Mouse (Mus musculus): Measurements from ENCODE around the gene Gm5142.

Gm5142 gene

GRCm38 (mm10) chr14:59178649-59179048 lies at the start of gene Gm5142:
Gene Gm5142 (minus strand): TSS chr14:59178749.
- DNase-seq (ENCODE audit: low spot score): no peak

DNA sequence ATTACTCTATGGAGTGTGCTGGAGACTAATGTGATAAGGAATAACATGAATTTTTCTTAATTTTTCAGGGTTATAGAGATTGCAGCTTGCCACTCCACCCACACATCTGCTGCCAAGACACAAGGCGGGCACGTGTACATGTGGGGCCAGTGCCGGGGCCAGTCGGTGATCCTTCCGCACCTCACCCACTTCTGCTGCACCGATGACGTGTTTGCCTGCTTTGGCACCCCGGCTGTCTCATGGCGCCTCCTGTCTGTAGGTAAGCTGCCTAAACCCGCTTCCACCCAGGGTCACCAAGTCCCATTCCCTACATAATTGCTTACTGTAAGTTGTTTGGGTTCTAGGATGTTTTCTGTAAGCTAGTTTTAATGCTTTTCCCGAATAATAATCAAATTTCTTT lies 47.7 kb upstream of the Gm5142 start:
- no peak for DNase-seq (ENCODE audit: low spot score)

GRCm38 (mm10) chr14:59219241-59219640 lies 40.7 kb upstream of the Gm5142 start:
- DNase-seq (ENCODE audit: low spot score): no peak

GRCm38 (mm10) chr14:59209816-59210215 lies 31.3 kb upstream of the Gm5142 start:
- DNase-seq (ENCODE audit: low spot score): no peak

- no peak for DNase-seq (ENCODE audit: low spot score)
Observed at GRCm38 (mm10) chr14:59209003-59209402, 30.5 kb upstream of the Gm5142 start.

GRCm38 (mm10) chr14:59205976-59206583 lies 27.5 kb upstream of the Gm5142 start:
- peak; percentile 55 for DNase-seq (ENCODE audit: low spot score)

GRCm38 (mm10) chr14:59205461-59205860 lies 26.9 kb upstream of the Gm5142 start:
- peak; percentile 60 for DNase-seq (ENCODE audit: low spot score)

DNA sequence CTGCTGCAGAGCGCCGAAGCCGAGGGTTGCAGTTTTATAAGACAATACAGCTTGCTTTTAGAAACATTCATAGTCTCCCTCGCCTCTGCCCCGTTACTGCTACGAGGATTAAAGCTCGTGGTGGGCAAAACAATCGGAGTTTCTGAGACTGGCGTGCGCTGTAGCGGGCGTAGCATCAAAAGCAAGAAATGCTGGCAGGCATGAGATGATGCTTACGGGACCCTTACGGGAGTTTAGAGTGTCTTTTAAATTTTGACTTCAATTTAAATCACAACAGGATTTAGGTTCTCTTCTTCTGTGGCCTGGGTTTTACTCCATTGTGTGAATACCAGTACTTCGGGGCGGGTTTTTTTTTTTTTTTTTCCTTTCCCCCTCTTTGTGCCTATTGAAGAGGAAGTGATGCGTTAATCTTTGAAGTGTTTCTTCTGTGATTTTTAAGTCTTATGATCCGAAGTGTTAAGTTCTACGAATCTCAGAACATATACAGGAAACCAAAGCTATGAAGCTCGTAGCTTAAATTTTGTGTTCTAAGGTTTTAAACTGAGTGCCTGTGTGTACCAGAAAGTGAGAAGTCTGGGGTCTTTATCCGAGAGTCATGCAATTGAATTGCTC lies 23.2 kb upstream of the Gm5142 start:
- peak; percentile 55 for DNase-seq (ENCODE audit: low spot score)

DNA sequence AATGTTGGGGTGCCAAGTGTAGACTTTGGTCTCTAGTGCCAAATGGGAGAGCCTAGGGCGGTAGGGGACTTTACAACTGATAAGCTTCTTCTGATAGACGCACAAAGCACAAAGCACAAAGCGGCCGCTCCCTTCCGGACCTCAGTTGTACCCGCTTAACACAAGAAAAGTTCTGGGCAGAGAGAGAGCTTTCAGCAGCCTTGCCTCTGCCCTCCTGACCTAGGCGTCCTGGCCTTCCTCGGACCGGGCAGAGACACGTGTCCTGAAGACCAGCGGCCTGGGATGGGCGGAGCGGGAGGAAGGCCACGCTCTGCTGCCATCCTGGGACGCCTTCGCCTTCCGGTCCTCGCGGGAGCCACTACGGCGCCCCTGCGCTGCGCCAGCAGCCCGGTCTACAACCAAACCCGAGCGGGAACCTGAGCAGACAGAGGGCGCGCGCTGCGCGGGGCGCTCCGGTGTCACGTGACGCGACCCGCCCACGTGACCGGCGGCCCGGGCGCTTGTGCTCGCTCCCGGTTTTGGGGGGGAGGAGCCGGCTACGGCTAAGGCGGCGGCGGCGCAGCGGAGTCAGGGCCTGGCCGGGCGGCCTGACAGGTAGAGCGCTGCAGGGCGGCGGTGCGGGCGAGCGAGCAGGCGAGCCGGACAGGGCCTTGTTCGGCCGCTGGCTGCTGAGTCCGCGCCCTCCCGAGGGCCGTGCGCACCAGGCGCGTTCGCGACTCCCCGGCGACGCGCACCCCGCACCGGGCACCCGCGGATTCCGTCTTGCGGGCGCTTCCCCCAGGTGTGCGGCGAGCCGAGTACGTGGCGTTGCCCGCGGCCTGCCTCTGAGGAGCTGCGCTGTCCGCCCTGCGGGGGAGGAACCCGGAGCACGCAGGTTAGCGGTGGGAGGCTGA lies 22.4 kb upstream of the Gm5142 start, which contains the start of gene Rcbtb1:
Rcbtb1 (plus strand) TSS at position 499 of the 893 bp plus-strand sequence.
- DNase-seq (ENCODE audit: low spot score): peak; percentile 96

DNA sequence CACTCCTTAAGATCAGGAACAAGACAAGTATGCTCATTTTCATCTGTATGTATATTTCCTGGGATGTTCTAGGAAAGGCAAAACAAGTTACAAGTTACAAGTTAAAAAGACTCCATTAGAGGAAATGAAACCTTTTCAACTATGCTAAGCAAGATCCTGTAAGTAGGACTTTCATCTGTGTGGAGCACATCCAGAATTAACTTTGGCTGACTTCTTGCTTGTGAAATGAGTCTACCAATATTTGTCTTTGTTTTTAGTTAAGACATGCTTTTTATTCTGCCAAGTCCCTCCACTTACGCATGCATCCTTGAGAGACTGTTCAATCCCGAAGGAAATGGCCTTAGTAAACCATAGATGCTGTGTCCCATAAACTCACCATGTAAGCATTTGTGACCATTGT lies 7.6 kb upstream of the Gm5142 start:
- no peak for DNase-seq (ENCODE audit: low spot score)

DNA sequence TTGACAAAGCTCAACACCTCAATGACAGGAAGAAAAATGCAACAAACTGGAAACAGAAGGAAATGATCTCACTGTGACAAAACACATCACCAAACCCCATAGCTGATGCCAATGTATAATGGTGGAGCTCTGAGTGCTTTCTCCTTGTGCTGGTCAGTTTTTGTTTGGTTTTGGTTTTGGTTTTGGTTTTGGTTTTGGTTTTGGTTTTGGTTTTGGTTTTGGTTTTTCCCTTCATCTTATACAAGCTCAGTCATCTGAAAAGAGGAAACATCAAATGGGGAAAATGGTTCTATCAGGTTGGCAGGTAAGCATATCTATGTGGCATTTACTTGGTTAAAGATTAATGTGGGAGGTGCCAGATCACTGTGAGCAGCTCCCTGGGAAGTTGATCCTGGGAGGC lies 7.0 kb upstream of the Gm5142 start:
- no peak for DNase-seq (ENCODE audit: low spot score)

DNA sequence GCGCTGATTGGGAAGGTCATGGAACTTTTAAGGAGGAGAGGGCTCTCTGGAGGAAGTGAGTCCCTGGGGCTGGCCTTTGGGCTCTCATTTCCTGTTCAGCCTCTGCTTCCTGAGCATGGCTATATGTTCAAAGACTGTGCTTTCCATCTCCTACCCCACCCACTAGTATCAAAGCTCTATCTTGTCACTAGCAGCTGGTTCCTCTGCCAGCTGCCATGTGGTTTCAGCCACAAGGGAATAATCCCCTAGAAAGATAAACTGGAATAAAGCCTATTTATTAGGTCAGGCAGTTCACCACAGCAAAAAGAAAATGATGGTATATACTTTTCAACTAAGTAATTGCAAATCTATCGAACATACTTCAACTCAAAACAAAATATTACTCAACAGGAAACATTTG lies 4.2 kb upstream of the Gm5142 start:
- DNase-seq (ENCODE audit: low spot score): no peak

GRCm38 (mm10) chr14:59157016-59157698 lies 21.4 kb downstream of the Gm5142 start:
- no peak for DNase-seq (ENCODE audit: low spot score)

DNA sequence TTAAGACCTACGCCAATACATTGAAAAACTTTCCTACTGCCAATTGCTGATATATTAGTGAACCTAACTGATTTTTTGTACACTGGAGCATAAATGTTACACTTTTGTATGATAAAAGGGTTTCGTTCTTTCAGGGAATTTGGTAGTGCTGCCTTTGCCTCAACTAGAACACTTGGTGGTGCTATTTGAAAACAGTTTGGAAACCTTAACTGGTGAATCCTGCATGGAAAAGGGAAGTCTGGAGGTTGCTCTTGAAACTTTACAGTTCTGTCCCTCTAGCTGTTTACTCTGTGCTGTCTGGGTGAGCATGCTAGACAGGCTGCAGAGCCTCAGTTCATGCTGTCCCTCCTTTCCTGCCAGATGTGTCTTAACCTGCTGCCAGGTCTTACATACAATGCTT lies 23.0 kb downstream of the Gm5142 start:
- peak; percentile 18 for DNase-seq (ENCODE audit: low spot score)

DNA sequence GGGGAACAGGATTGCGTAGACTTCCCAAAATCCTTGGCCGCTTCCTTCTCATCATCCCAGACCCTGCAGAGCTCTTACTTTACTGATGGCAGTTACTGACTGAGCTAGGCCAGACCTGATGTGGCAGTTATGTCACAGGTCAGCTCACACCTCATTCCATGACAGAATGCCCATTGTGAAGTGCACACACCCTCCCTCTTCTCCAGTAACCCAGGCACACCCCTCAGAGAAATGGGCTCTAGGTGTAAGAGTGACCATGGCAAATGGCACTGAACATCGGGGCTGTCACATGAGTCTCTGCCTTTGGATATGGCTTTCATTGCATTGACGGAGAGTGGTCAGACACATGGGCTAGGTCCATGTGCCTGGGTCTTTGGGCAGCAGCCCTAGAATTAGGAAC lies 35.8 kb downstream of the Gm5142 start, which contains the start of gene 1700129C05Rik:
1700129C05Rik (minus strand) TSS at position 101 of the 400 bp plus-strand sequence.
- no peak for DNase-seq (ENCODE audit: low spot score)

- DNase-seq (ENCODE audit: low spot score): peak; percentile 55
Observed at GRCm38 (mm10) chr14:59114281-59114680, 64.3 kb downstream of the Gm5142 start.

All from embryo, embryonic 10.5 days (tissue).